Mouse (Mus musculus) hindbrain, embryonic 12.5 days (tissue): Measurements from ENCODE around the gene Ccr10. TPM values are rescaled to one million over a fixed set of nuclear protein-coding genes. Genes with fewer than 3 reads are reported as not detected.

ENCODE experiments used
- ATAC-seq: fragments of 200-750 bp; cut with Nextera tagmentation; 2 replicates; pipeline ENCODE4 v1.8.0; 2017; ENCODE audit warnings: moderate TSS enrichment; ENCODE audit not compliant: low FRiP score
- H3K27ac ChIP-seq: fragments of 300-500 bp; sonication (generic); 2 replicates; pipeline ENCODE4 v1.5.1; 2016; ENCODE audit warnings: mild to moderate bottlenecking
- H3K27me3 ChIP-seq: fragments of 300-500 bp; sonication (generic); 2 replicates; pipeline ENCODE4 v1.6.1; 2016; ENCODE audit warnings: mild to moderate bottlenecking
- H3K36me3 ChIP-seq: fragments of 300-500 bp; sonication (generic); 2 replicates; pipeline ENCODE4 v1.6.1; 2016; ENCODE audit warnings: mild to moderate bottlenecking
- H3K4me1 ChIP-seq: fragments of 300-500 bp; sonication (generic); 2 replicates; pipeline ENCODE4 v1.6.1; 2016
- H3K4me2 ChIP-seq: fragments of 300-500 bp; sonication (generic); replicated peaks from 2 replicates; pipeline ENCODE4 v1.6.1; 2016; ENCODE audit warnings: mild to moderate bottlenecking
- H3K4me3 ChIP-seq: fragments of 300-500 bp; sonication (generic); 2 replicates; pipeline ENCODE4 v1.5.1; 2016; ENCODE audit warnings: mild to moderate bottlenecking
- H3K9ac ChIP-seq: fragments of 300-500 bp; sonication (generic); 2 replicates; pipeline ENCODE4 v1.6.1; 2016; ENCODE audit warnings: mild to moderate bottlenecking, moderate library complexity
- H3K9me3 ChIP-seq: fragments of 300-500 bp; sonication (generic); replicated peaks from 2 replicates; pipeline ENCODE4 v1.6.1; 2016; ENCODE audit warnings: mild to moderate bottlenecking
- WGBS: fragments of 180-500 bp; shearing (Covaris S2); methylation state at CpG from one replicate; pipeline ENCODE4 v1.1.7; 2016; 5-methylcytosine and 5-hydroxymethylcytosine counted together
- polyA plus RNA-seq: library from polyadenylated mRNA; unstranded; fragments of >200 nt; fragmentation: Nextera tagmentation; extraction: Ambion mirVana; gene quantifications from 2 replicates; pipeline ENCODE4 v1.2.1, GENCODE M21; 2016

Ccr10 gene
- polyA plus RNA-seq, 1 experiment from 2014 or later = 0.23 TPM

GRCm38 (mm10) chr11:101141088-101141487 is 34.2 kb downstream of the Ccr10 start:
- WGBS = 86% methylated on average over 8 of the region's 8 CpGs
- no peaks in the 10 kb centered on the region for H3K36me3 ChIP-seq
- H3K4me3 ChIP-seq = no peak overlapping the region
- no peak overlapping the region for H3K4me2 ChIP-seq
- no peak overlapping the region for H3K9ac ChIP-seq
- H3K27me3 ChIP-seq = peaks cover 17% of the 10 kb centered on the region
- peaks cover 11% of the 10 kb centered on the region for H3K4me1 ChIP-seq
- no peaks in the 10 kb centered on the region for H3K9me3 ChIP-seq
- 0 out of 2 replicates have a peak overlapping the region, but pooled peaks have one; percentile 12 for H3K27ac ChIP-seq
- ATAC-seq = no peak

- H3K27me3 ChIP-seq = peaks cover 17% of the 10 kb centered on the region
- 50% methylated on average over 27 of the region's 27 CpGs for WGBS
- peak overlapping the region; percentile 50 for H3K4me2 ChIP-seq
- peak overlapping the region; percentile 46; the same call in 1 of the 2 replicates for H3K9ac ChIP-seq
- peak overlapping the region; percentile 24 for H3K4me3 ChIP-seq
- no peak for ATAC-seq
- H3K9me3 ChIP-seq = no peaks in the 10 kb centered on the region
- no peak overlapping the region for H3K27ac ChIP-seq
- peaks cover 11% of the 10 kb centered on the region for H3K4me1 ChIP-seq
- H3K36me3 ChIP-seq = no peaks in the 10 kb centered on the region
These were observed 35.0 kb downstream of the Ccr10 start for GRCm38 (mm10) chr11:101140164-101140819.

DNA sequence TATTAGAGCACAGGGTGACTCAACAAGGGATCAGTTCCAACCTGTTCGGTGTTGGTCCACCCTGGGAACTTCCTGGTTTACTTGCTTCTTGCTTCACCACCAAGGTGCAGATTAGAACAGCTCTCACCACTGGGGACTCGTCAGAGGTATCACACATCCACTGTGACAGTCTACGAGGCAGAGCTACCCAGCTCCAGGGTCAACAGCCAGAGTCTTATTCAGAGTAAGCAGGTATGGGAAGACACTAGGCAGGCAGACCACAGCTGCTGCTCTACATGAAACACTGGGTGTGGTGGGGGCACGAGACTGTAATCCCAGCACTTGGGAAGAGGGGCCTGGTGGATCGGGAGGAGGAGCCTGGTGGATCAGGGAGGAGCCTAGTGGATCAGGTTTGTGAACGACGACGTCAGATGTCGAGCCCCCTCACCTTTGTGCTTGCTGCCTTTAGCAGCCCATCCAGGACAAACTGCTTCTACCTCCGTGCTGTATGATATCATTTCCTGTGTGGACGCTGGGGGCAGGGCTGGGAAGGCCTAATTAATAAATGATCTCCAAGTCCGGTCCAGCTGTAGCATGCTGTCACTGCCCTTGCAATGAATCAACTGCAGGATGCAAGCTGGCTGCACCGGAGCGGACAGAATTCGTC is 36.6 kb downstream of the Ccr10 start:
- peak overlapping the region; percentile 45; the same call in 1 of the 2 replicates for H3K27ac ChIP-seq

GRCm38 (mm10) chr11:101137000-101137399 is 38.2 kb downstream of the Ccr10 start:
- Histone ChIP-seq H3K9me3 (no peaks in the 10 kb centered on the region), H3K4me3 (no peak overlapping the region), H3K36me3 (no peaks in the 10 kb centered on the region), H3K4me2 (no peak overlapping the region), H3K4me1 (peaks cover 3% of the 10 kb centered on the region; the same call in 1 of the 2 replicates), H3K27ac (no peak overlapping the region), H3K9ac (no peak overlapping the region), H3K27me3 (peaks cover 16% of the 10 kb centered on the region)
- 77% methylated on average over 7 of the region's 7 CpGs for WGBS
- ATAC-seq = no peak

More for the DNA sequence above, 36.6 kb downstream of the Ccr10 start:
- Histone ChIP-seq H3K9me3 (no peaks in the 10 kb centered on the region), H3K27me3 (peaks cover 17% of the 10 kb centered on the region), H3K4me2 (peak overlapping the region; percentile 35), H3K36me3 (no peaks in the 10 kb centered on the region), H3K9ac (peak overlapping the region; percentile 15; the same call in 1 of the 2 replicates), H3K4me3 (peak overlapping the region; percentile 0; the same call in 1 of the 2 replicates), H3K4me1 (peaks cover 7% of the 10 kb centered on the region)
- WGBS = 24% methylated on average over 15 of the region's 15 CpGs
- peak; percentile 60 for ATAC-seq

GRCm38 (mm10) chr11:101134217-101134865 is 40.9 kb downstream of the Ccr10 start:
- Histone ChIP-seq H3K4me1 (peaks cover 5% of the 10 kb centered on the region; the same call in 1 of the 2 replicates), H3K36me3 (no peaks in the 10 kb centered on the region), H3K4me3 (no peak overlapping the region), H3K9ac (no peak overlapping the region), H3K4me2 (no peak overlapping the region), H3K27ac (no peak overlapping the region), H3K27me3 (no peaks in the 10 kb centered on the region), H3K9me3 (no peaks in the 10 kb centered on the region)
- ATAC-seq = no peak
- WGBS = 83% methylated on average over 13 of the region's 13 CpGs

DNA sequence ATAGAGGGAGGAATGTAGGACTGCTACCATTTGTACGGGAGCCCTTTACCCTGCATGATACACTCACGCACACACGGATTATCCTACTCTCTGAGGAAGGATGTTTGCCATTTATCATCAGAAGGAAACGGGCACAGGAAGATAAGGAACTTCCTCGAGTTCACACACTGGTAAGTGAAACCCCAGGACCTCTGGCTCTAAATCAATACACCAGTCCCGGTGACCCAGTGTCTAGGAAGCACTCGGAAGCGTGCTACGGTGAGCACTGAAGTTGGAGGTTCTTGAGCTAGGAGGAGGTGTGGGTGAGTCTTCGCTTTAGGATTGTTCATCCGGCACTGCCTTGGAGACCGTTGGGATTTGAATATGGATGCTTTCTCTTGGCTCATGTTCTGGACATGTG is 42.2 kb downstream of the Ccr10 start:
- no peak overlapping the region for H3K4me2 ChIP-seq
- no peak overlapping the region for H3K27ac ChIP-seq
- no peak overlapping the region for H3K4me3 ChIP-seq
- 83% methylated on average over 12 of the region's 12 CpGs for WGBS
- no peaks in the 10 kb centered on the region for H3K9me3 ChIP-seq
- no peaks in the 10 kb centered on the region for H3K36me3 ChIP-seq
- no peaks in the 10 kb centered on the region for H3K27me3 ChIP-seq
- H3K9ac ChIP-seq = no peak overlapping the region
- ATAC-seq = no peak
- H3K4me1 ChIP-seq = peaks cover 2% of the 10 kb centered on the region; the same call in 1 of the 2 replicates

- Histone ChIP-seq H3K36me3 (peaks cover 7% of the 10 kb centered on the region), H3K9ac (no peak overlapping the region), H3K9me3 (no peaks in the 10 kb centered on the region), H3K27me3 (no peaks in the 10 kb centered on the region), H3K4me2 (no peak overlapping the region), H3K27ac (no peak overlapping the region), H3K4me1 (peaks cover 2% of the 10 kb centered on the region; the same call in 1 of the 2 replicates), H3K4me3 (no peak overlapping the region)
- WGBS = 86% methylated on average over 6 of the region's 6 CpGs
- no peak for ATAC-seq
These were observed 43.5 kb downstream of the Ccr10 start for GRCm38 (mm10) chr11:101131701-101132100.

DNA sequence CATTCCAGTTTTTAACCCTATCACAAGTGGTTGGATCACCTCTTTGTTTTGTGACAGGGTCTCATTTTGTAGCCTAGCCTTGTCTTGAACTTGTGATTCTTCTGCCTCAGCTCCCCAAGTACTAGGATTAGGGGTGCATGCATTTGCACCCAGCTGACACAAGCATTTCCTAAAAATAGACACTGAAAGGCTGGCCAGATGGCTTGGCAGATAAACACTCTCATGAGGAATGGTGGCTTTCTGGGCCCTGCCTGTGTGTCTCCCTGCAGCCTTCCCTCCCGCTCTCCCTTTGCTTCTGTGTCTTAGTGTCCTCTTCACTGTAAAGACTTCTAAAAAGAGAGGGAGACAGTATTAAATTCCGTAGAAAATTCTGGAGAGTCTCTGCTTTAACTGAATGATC is 44.1 kb downstream of the Ccr10 start:
- Histone ChIP-seq H3K4me3 (no peak overlapping the region), H3K4me2 (no peak overlapping the region), H3K36me3 (peaks cover 12% of the 10 kb centered on the region), H3K27me3 (no peaks in the 10 kb centered on the region), H3K9ac (no peak overlapping the region), H3K9me3 (no peaks in the 10 kb centered on the region), H3K27ac (no peak overlapping the region), H3K4me1 (peaks cover 2% of the 10 kb centered on the region; the same call in 1 of the 2 replicates)
- WGBS = 94% methylated on average over 2 of the region's 2 CpGs
- ATAC-seq = no peak

DNA sequence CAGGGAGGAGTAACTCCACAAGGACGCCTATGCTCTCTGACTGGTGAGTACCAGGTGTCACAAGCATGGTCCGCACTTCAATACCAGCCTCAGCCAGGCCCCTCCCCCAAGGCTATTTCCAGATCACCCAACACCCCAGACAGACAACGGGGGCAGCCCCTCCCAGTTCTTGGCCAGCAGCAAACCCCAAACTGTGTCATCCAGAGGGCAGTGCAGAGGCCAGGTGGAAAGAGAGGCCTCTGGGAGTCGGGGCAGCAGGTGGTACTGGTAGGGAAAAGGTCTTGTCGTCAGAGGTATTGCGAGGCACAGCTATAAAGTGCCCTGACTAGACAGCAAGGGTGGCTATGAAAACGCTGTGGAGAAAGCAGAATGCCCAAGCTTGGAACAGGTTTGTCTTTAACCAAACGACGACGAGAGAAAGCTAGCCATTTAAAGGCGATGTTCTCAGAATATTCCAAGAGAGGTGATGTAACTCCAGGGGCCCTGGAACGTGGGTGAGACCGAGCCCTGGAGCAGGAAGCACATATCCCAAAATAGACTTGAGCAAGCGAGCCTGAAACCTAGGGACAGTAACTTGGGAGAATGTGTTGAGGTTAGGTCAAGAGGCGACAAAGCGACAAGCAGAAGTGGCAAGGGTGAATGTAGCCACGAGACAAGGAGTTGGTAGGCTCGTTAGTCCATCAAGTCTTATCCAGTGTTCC is 45.0 kb downstream of the Ccr10 start:
- H3K27ac ChIP-seq = no peak overlapping the region
- H3K4me2 ChIP-seq = no peak overlapping the region
- H3K4me3 ChIP-seq = no peak overlapping the region
- no peaks in the 10 kb centered on the region for H3K9me3 ChIP-seq
- 50% methylated on average over 18 of the region's 18 CpGs for WGBS
- H3K9ac ChIP-seq = no peak overlapping the region
- no peaks in the 10 kb centered on the region for H3K27me3 ChIP-seq
- ATAC-seq = no peak
- peaks cover 2% of the 10 kb centered on the region; the same call in 1 of the 2 replicates for H3K4me1 ChIP-seq
- peaks cover 22% of the 10 kb centered on the region for H3K36me3 ChIP-seq

DNA sequence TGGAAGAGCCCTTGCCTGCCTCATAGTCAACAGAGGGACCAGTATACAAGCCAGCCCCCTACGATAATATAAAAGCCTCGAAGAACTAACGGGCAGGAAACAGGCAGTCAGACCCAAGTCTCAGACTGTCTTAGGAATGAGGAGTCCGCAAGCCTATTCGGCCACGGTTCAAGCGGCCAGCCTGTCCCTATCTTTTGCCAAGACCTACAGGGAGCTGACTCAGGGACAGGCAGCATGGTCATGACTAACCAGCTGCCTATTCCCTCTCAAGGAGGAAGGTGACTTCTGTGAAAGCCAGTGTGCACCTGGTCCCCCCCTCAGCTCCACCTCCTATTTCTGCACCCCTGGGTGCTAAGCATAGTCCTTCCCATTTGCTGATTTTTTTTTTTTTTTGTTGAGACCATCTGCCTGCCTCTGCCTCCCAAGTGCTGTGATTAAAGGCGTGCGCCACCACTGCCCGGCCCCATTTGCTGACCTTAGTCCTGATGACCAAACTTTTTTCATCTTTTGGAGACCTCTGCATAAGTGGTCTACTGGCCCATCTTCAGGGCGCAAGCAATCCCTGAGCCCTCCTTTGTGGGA is 46.2 kb downstream of the Ccr10 start:
- Histone ChIP-seq H3K27ac (no peak overlapping the region), H3K4me3 (no peak overlapping the region), H3K4me2 (no peak overlapping the region), H3K4me1 (peaks cover 2% of the 10 kb centered on the region; the same call in 1 of the 2 replicates), H3K9ac (no peak overlapping the region), H3K36me3 (peaks cover 30% of the 10 kb centered on the region), H3K9me3 (no peaks in the 10 kb centered on the region), H3K27me3 (no peaks in the 10 kb centered on the region)
- no peak for ATAC-seq
- 86% methylated on average over 11 of the region's 11 CpGs for WGBS

DNA sequence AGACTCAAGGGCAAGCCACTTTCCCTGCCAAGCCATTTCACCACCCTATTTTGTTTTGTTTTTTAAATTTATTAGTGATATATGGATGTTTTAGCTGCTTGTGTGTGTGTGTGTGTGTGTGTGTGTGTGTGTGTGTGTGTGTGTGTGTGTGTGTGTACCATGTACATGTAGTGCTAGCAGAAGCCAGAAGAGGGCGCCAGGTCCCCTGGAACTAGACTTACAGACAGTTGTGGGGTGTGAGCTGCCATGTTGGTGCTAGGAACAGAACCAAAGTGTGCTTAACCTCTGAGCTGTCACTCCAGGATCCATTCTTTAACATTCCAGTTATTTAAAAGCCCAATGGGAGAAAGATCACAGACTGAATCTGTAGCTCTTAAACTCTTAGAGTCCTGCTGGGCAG is 48.2 kb downstream of the Ccr10 start:
- no peaks in the 10 kb centered on the region for H3K27me3 ChIP-seq
- peaks cover 2% of the 10 kb centered on the region; the same call in 1 of the 2 replicates for H3K4me1 ChIP-seq
- H3K4me3 ChIP-seq = no peak overlapping the region
- no peaks in the 10 kb centered on the region for H3K9me3 ChIP-seq
- peaks cover 47% of the 10 kb centered on the region for H3K36me3 ChIP-seq
- no peak overlapping the region for H3K9ac ChIP-seq
- no peak overlapping the region for H3K4me2 ChIP-seq
- no peak for ATAC-seq
- H3K27ac ChIP-seq = no peak overlapping the region
- 82% methylated on average over 1 of the region's 1 CpGs for WGBS
